In genomic region chr19:32358699-32359517, GRCm38 (mm10) we compare ENCODE assay signal across 11 mouse cellular contexts. TPM values are rescaled to one million over a fixed set of nuclear protein-coding genes. Genes with fewer than 3 reads are reported as not detected.
DNase-seq lines count a peak whose midpoint lies in the region; ATAC-seq and TF ChIP-seq lines count a peak whose summit lies in the region.
"Had no signal": no experiment of that assay in that cellular context is flagged by ENCODE, and none has a peak within 500 bp of the region (broad histone marks: within the 10 kb centered on the region; RNA-seq: fewer than 3 reads in every experiment).

No protein-coding gene starts in this region.

- H3K9ac ChIP-seq in neural tube, embryonic 12.5 days: no peak overlapping the region
- no peak overlapping the region for H3K9ac ChIP-seq in liver, embryonic 14.5 days (replicated peaks)
- H3K9ac ChIP-seq in stomach, embryonic 16.5 days (ENCODE audit: low read length): no peak overlapping the region
- H3K9ac ChIP-seq: heart, embryonic 13.5 days had no signal

- 0 out of 2 replicates have a peak, but pooled peaks cover 3% of the 10 kb centered on the region for H3K4me1 ChIP-seq in neural tube, embryonic 12.5 days
- H3K4me1 ChIP-seq in liver, embryonic 14.5 days (replicated peaks; ENCODE audit: control insufficient read depth in 2 of 2, insufficient read depth in 2 of 2, low read length in 1 of 2): peaks cover 8 to 23% of the 10 kb centered on the region in 2 experiments; a peak in 3 of 4 replicates
- H3K4me1 ChIP-seq in stomach, embryonic 16.5 days (ENCODE audit: control insufficient read depth, insufficient read depth, low read length): peaks cover 5% of the 10 kb centered on the region

- peak; percentile 29; the same call in 1 of the 2 replicates for ATAC-seq in neural tube, embryonic 12.5 days (ENCODE audit: low FRiP score, low read depth)
- peak; percentile 61 for ATAC-seq in liver, embryonic 14.5 days (ENCODE audit: insufficient read depth)
- peak; percentile 88 for ATAC-seq in stomach, embryonic 16.5 days (ENCODE audit: insufficient read depth, low FRiP score)
- ATAC-seq: activated CD4-positive, CD25-positive, alpha-beta regulatory T cell, adult 4 months had no signal

- no peak overlapping the region for H3K4me3 ChIP-seq in neural tube, embryonic 12.5 days
- H3K4me3 ChIP-seq in liver, embryonic 14.5 days (ENCODE audit: insufficient read depth in 1 of 2, low read depth in 2 of 2, low read length in 2 of 2): no peak overlapping the region
- no peak overlapping the region for H3K4me3 ChIP-seq in stomach, embryonic 16.5 days (replicated peaks; ENCODE audit: low read length)
- H3K4me3 ChIP-seq: heart, embryonic 13.5 days had no signal

- TF ChIP-seq CTCF in liver, embryonic 14.5 days (IDR thresholded peaks at IDR 0.05; ENCODE audit: low read depth): no peak

- TF ChIP-seq EP300 in liver, embryonic 14.5 days (IDR thresholded peaks at IDR 0.05; ENCODE audit: low read depth): no peak

- H3K27me3 ChIP-seq in neural tube, embryonic 12.5 days (replicated peaks): no peaks in the 10 kb centered on the region
- no peaks in the 10 kb centered on the region for H3K27me3 ChIP-seq in liver, embryonic 14.5 days (ENCODE audit: control insufficient read depth, insufficient read depth, low read length)
- no peaks in the 10 kb centered on the region for H3K27me3 ChIP-seq in stomach, embryonic 16.5 days (ENCODE audit: control insufficient read depth, insufficient read depth, low read length)
- H3K27me3 ChIP-seq: heart, embryonic 13.5 days had no signal

- 64% methylated on average over 12 of the region's 12 CpGs for WGBS in neural tube, embryonic 12.5 days
- 69% methylated on average over 12 of the region's 12 CpGs for WGBS in liver, embryonic 14.5 days (ENCODE audit: insufficient replicate concordance)
- 62% methylated on average over 12 of the region's 12 CpGs for WGBS in stomach, embryonic 16.5 days

- no peak overlapping the region for H3K27ac ChIP-seq in neural tube, embryonic 12.5 days
- H3K27ac ChIP-seq in liver, embryonic 14.5 days: no peak overlapping the region
- peak overlapping the region; percentile 40; the same call in 1 of the 2 replicates for H3K27ac ChIP-seq in stomach, embryonic 16.5 days (ENCODE audit: low read length)
- H3K27ac ChIP-seq: heart, embryonic 13.5 days had no signal

- H3K9me3 ChIP-seq in neural tube, embryonic 12.5 days: no peaks in the 10 kb centered on the region
- H3K9me3 ChIP-seq in liver, embryonic 14.5 days (ENCODE audit: control insufficient read depth, low read length): no peaks in the 10 kb centered on the region
- H3K9me3 ChIP-seq in stomach, embryonic 16.5 days (replicated peaks; ENCODE audit: control insufficient read depth, low read length): no peaks in the 10 kb centered on the region
- H3K9me3 ChIP-seq: heart, embryonic 13.5 days had no signal

- no peak overlapping the region for H3K4me2 ChIP-seq in neural tube, embryonic 12.5 days (replicated peaks)
- no peak overlapping the region for H3K4me2 ChIP-seq in liver, embryonic 14.5 days (ENCODE audit: low read depth)
- 0 out of 2 replicates have a peak overlapping the region, but pooled peaks have one; percentile 13 for H3K4me2 ChIP-seq in stomach, embryonic 16.5 days (ENCODE audit: low read depth, low read length)
- H3K4me2 ChIP-seq: heart, embryonic 13.5 days had no signal

- peak; percentile 33 to 52 for DNase-seq in frontal cortex, postnatal 36 days (ENCODE audit: low spot score in 2 of 2)
- DNase-seq in frontal cortex, postnatal 10 days (ENCODE audit: low spot score in 2 of 2): no peak
- no peak for DNase-seq in neural tube, embryonic 10.5 days (ENCODE audit: extremely low spot score, low spot score)
- DNase-seq in liver, embryonic 14.5 days (ENCODE audit: low read depth in 3 of 3, low spot score in 3 of 3): no peak
- DNase-seq in adrenal gland, postnatal 4 days (ENCODE audit: low spot score in 2 of 2): no peak
- DNase-seq in retina, embryonic 14.5 days (ENCODE audit: low spot score): no peak
- DNase-seq: left cerebral cortex, postnatal 4 days had no signal

- no peaks in the 10 kb centered on the region for H3K36me3 ChIP-seq in neural tube, embryonic 12.5 days
- no peaks in the 10 kb centered on the region for H3K36me3 ChIP-seq in liver, embryonic 14.5 days (replicated peaks; ENCODE audit: control insufficient read depth, insufficient read depth, low read depth)
- H3K36me3 ChIP-seq in stomach, embryonic 16.5 days (ENCODE audit: control insufficient read depth, insufficient read depth, low read length): no peaks in the 10 kb centered on the region
- H3K36me3 ChIP-seq: heart, embryonic 13.5 days had no signal

RNA-seq across cellular contexts. Expression of gene Sgms1, which starts 30.6 kb away (rescaled TPM):
- polyA plus RNA-seq in neural tube, embryonic 12.5 days (2016; fragmentation: Nextera tagmentation; extraction: Ambion mirVana): 17.2 and 17.7 TPM in 2 replicates
- polyA plus RNA-seq in liver, embryonic 14.5 days (2012; rRNA removed): 11.0 and 17.3 TPM in 2 replicates
- 19.2 and 21.7 TPM in 2 replicates for polyA plus RNA-seq in liver, embryonic 14.5 days (2014; fragmentation: Nextera tagmentation; extraction: Ambion mirVana)
- polyA plus RNA-seq in stomach, embryonic 16.5 days (2015; fragmentation: Nextera tagmentation; extraction: Ambion mirVana): 43.0 and 44.8 TPM in 2 replicates
- total RNA-seq in adrenal gland, postnatal 4 days (2021): 10 to 100 TPM; 69.3 to 78.5 TPM

Comparison
In these comparisons a context has a peak if more than half of its experiments do, and no peak if none do; other contexts are left out.
1. DNase-seq: peak in frontal cortex, postnatal 36 days (2 of 2); none in frontal cortex, postnatal 10 days (0 of 2), neural tube, embryonic 10.5 days (single experiment), liver, embryonic 14.5 days (0 of 3), adrenal gland, postnatal 4 days (0 of 2) and retina, embryonic 14.5 days (single experiment).
2. ATAC-seq: peak in every context shown above with its lines; median percentile 88 in stomach, embryonic 16.5 days; 61 in liver, embryonic 14.5 days; 29 in neural tube, embryonic 12.5 days.